Mouse (Mus musculus) right cerebral cortex, postnatal 10 days (tissue): Measurements from ENCODE around the gene Zg16.
A peak's percentile ranks its signal among the peaks of the same experiment; 100 is the strongest.

ENCODE experiments used
- DNase-seq, 2 experiments: peaks; one replicate each; pipeline ENCODE4 v3.0.0; 2021; ENCODE audit warnings: low spot score in 2 of 2

Gene Zg16

DNA sequence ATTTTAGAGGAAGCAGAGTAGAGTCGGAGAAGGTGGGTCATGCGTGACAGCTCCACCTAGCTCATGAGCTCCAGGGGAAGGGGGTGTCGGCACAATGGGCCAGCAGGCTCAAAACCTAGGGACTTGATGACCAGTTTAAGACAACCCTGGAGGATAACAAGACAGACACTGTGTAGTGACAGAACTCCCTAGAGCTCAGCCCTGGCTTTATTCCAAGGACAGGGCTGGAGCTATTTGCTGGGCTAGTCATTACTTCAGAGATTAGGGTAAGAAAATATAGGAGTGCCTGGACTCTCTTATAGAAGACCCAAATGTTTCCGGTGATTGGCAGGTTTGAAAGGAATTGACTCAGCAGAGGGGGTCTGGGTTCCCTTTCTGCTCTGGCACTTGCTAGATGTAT is 13.9 kb downstream of the Zg16 start:
- no peak for DNase-seq

DNA sequence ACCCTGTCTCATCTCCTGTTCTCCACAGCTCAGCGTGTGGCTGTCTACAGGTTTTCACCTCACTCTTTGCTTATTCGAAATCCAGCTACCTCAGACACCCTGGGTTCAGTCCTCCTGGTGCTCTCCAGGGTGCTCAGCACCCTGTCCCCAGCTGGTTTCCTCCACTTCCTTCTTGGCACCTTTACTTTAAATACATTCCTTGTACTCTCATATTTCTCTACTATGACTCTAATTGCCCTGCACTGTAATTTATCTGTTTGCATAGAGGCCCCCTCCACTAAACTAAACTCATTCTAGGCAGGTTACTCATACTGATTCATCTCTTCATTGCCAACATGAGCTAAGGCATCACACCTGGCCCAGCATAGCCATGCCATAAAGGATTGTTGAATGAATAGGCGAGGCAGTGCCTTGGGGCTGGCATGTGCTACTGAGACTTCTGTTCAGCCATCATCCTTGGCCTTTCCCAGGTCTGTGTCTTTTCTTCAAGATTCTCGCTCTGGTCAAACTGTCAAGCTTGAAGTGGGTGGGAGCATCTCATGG is 16.2 kb downstream of the Zg16 start:
- no peak for DNase-seq

DNA sequence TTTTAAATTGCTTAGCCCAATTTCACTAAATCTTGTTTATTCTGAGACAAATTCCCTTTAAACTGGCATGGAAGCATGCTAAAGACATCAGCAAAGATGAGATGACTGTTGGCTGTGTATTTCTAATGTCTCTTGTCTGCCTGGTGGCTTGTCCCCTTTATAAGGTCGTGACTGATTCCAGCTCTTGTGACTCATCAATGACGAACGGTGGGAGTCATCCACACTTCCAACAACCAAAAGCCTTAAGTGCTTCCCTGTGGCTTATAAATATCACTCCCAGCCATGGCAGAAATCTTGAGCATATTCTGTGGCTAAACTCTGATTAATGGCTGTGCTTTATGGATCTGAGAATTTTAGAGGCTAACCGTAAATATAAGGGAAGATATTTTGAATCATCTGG is 20.8 kb downstream of the Zg16 start:
- no peak for DNase-seq

DNA sequence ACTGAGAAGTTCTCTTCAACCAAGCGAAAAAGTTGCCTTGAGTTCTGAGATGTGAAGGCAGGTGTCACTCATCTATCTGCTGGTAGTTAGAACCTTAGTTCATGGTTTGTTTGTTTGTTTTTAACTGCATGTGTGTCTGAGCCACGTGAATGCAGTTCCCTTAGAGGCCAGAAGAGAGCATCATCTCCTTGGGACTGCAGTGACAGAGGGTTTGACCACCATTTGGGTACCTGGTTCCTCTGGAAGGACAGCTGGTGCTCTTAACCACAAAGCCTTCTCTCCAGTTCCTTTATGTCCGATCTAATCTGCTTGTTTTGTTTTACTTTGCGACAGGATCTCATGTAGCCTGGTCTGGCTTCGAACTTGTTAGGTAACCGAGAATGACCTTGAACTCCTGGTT is 21.6 kb downstream of the Zg16 start:
- DNase-seq, result no peak

DNA sequence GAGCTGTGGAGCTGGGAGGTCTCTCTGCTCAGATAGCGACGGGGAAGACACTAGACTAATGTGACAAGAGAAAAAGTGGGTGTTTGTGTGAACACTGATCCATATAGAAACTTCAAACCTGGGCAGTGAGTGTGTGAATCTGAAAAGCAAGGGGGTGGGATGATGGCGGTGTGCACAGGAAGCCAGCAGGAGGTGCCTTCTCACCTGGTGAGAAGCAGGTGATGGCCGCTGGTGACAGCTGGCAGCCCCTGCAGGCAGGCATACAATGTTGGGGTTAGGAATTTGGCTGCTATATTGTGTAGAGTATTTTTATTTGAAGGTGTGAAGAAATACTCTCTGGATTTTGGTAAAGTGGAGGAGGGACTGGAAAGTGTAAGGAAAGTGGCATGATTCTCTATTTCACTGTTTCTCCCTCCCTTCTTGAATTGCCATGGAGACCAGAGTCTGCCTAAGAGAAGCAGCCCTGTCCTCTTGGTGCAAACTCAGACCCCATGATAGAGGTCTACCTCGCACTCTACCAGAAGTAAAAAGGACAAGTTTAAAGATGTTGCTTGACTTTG is 32.0 kb downstream of the Zg16 start:
- DNase-seq, result no peak

DNA sequence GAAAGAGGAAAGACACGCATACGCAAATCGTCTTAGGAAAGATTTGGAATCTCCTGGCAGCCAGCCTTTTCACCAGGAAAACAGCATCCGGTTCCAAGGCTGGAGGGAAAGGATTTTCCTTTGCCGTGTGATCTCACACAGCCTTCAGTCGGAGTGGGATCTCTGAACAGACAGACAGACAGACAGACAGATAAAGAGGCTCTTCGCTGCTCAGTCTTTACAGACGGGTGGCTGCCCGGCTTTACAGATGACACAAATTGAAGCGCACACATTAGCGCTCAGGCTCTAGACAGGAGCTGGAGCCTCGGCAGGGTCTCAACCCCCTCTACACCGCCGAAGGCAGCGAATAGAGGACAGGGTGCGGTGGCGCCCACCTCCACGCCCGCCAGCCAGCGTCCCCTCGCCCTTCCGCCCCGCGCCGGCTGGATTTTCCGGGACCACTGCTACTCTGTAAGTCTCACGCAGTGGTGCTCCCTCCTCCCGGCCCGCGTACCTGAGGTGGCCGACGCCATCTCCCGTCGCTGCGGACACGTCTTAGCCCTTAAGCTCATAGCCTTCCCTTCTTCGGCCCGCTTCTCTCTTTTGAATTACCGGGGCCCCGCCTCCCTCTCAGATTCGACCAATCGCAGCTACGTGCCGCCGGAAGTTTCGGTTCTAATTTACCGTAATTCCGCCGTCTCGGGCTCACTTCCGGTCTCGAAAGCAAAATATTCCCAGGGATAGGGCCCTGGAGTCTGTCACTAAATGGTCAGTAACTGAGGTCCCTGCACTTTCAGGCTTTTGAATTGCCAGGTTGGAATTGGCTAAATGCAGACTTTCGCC is 45.1 kb downstream of the Zg16 start, which contains the start of gene Kif22:
Gene Kif22 (minus strand): TSS at position 621 of the 822 bp plus-strand sequence.
- peak; percentile 93 to 94 for DNase-seq

DNA sequence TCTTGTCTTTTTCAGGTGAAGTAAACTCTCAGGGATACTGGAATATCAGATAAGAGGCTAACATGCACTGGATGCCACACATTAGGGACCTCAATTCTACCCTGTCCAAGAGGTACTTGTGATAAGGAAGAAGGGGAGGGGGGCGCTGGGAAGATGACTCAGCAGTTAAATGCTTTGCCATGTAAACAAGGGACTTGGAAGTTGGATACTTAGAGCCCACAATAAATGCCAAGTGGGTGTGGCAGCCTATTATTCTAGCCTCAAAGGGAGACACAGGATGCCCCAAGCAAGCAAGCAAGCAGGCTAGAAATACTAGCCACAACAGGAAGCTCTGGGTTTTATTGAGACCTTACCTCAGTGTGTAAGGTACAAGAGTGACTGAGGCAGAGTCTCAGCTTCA is 55.9 kb downstream of the Zg16 start:
- DNase-seq, result peak in 1 of 2 experiments; percentile 22

DNA sequence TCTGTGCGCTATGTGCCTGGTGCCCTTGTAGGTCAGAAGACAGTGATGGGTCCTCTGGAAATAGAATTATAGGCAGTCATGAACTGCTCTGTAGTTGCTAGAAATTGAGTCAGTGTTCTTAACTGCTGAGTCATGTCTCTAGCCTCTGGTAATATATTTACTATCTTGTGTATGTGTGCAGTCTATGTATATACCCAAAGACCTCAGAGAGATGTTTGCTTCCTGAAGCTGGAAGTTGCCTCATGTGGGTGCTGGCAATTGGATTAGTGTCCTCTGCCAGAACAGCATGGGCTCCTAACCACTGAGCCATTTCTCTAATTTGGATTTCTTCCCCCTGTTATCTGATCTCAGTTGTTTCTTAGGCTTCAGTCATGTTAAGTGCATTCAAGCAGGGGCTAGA is 57.0 kb downstream of the Zg16 start:
- DNase-seq, result no peak

DNA sequence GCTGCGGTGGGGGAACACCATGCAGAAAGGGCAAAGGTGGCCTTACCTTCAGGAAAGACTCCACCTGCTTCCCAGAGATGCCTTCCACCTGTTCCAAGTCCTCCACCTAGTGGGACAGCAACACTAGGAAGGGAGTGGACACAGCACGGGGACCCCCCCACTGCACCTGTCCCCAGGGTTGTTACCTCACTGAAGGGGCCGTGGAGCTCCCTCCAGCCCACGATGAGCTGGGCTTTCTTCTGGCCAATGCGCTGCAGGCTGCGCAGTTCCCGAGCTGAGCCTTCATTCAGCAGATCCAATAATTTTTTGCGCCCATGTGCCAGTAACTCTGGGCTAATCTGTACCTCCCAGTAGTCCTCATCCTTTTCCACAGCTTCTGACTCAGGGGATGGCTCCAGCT is 59.2 kb downstream of the Zg16 start:
- peak in 1 of 2 experiments; percentile 56 for DNase-seq

DNA sequence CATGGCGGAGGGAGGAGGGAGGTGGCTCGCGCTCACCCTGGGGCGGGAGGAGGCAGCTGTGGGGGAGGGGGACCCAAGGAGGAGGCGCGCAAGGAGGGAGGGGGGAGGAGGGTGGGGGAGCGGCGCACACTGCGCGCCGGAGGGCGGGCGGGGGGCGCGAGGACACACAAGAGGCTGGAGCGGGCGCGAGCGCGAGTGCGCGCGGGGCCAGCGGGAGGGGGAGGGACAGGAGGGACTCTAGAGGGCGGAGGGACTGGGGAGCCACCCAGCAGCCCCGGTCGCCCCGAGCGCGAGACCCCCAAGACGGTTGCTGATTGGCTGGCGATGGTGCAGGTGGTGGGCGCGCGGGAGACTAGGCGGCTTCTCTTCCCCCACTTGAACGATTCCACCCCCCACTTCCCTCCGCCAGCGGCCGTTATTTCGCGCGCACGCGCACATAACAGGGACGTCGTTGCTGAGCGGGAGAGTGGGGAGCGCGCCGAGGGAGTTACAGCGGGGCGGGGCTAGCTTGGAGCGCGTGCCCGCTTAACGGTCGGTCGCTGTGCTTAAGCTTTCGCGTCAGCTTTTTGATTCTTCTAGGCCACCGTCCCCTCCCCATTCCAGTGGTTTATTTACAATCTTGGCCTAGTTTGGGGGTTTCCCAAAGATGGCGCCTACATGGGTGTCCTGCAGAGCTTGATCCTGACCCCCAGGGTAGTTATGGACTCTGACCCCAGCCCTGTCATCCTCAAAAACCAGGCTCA is 60.0 kb downstream of the Zg16 start, which contains the start of gene Maz:
Gene Maz (minus strand): TSS at position 54 of the 743 bp plus-strand sequence.
- peak; percentile 100 for DNase-seq

DNA sequence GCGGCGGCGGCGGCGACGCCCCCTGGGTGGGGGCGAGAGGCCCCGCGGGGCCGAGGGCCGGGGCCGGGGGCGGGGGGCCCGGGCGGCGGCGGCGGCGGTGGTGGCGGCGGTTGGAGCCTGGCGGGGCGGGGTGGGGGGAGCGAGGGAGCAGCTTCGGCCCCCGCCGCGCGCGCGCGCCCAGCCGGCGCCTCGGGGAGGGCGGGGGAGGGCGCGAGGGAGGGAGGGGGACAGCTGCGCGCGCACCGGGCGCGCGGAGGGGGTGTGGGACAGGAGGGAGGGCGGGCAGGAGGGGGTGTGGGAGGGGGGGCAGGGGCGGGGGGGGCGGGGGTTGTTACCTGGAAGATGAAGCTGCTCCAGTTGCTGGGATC is 60.5 kb downstream of the Zg16 start:
- DNase-seq, result no peak

DNA sequence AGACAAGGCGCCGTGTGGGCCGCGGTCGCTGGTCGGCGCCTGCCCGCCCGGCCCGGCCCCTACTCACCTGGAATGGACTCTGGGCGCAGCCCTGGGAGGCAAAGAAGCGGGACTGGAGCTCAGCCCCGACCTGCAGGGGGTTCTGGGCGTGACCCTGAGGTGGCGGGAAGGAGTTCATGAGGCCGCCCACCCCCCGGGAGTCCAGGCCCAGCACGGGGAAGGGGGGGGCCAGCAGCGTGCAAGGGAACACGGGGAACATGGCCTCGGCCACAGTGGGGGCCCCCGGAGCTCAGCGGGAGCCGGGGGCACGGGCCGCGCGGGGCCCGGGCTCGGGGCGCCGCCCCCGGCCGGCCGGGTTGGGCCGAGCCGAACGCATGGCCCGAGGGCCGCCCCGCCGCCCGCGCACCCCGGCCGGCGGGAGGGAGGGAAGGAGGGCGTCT is 60.9 kb downstream of the Zg16 start:
- peak; percentile 75 to 78 for DNase-seq

DNA sequence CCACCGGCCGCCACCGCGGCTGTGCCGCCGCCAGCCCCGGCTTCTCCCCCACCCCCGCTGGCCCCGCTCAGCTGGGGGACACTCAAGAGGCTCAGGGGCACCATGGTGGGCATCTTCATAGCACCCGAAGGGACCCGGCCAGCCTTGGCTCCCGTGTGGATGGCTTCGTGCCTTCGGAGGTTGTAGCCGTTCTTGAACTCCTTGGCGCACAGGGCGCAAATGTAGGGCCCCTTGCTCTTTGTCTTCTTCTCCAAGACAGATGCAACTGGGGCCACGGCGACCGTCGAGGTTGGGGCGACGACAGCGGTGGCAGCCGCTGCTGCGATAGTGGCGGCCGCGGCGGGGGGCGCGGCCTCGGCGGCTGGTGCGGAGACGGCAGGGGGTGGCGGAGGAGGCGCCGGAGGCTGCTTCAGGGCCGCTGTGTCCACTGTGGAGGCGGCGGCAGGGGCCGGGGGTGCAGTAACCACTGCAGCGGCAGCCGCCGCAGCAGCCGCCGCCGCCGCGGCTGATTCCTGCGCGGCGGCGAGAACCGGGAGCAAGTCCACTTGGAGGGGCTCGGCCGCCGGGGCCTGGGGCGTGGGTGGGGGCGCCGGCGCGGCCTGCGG is 61.5 kb downstream of the Zg16 start:
- DNase-seq, result peak; percentile 57 to 66

DNA sequence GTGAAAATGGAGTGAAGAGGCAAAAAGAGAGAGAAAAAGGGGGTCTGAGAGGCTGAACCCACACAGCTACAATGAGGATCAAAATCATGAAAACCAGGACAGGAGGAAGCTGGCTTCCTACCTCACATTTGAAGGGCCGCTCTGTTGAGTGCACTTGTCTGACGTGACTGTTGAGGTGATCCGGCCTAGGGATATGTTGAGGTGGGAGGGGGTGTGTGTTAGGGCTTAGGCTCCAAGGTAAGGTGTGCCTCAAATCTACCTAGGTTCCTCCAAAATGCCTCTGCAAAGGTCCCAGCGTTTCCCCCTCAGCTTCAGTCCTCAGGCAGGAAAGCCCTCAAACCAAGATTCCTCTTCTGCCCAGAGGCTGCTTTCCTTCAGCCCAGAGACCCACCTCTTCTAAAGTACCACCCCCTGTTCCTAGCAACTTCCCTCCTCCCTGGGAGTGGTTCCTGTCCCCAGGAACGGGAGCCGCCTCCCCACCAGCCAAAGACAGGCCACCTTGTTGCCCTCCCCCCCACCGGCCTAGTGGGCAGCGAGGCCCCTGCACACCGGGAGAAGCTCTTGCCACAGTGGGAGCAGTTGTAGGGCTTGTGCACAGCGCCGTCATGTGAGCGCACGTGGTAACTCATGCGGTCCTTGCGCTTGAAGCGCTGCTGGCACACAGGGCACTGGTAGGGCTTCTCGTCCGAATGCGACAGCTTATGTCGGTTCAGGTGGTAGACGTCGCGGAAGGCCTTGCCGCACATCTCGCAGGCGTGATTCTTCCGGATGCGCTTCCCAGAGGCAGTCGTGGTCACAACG is 62.2 kb downstream of the Zg16 start:
- peak; percentile 87 to 91 for DNase-seq

DNA sequence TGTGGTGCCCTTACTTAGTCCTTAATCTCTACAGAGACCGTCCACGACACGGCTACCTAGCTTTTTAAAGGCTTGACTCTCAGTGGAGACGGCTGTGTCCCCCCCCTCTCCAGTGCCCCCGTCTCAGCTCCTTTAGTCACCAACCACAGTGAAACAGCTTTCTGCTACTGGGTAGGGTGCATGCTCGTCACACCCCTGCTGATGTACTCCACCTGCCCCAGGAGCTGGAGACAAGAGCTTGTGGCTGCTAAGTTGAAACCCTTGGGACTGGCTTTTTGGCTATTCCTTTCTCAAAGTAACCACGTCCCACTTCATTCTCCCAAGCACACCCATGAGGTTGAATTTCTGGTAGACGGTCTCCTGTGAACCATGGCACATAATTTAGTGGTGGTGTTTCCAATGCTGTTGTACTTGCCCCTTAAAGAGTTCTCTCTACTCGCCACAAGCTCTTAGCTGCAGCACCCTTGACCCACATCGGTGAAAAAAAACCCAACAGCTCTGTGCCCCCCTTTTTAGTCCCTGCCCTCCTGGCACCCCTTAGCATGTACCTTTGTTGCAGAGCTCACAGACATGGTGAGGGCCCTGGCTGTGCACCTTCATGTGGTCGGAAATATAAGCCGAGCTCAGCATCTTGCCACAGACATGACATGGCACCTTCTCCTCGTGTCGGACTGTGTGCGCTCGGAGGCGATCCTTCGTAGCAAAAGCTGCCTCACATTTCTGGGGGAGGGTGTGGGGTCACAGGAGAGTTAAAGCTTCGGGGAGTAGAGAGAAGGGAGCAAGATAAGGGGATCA is 63.0 kb downstream of the Zg16 start:
- DNase-seq, result peak in 1 of 2 experiments; percentile 51

DNA sequence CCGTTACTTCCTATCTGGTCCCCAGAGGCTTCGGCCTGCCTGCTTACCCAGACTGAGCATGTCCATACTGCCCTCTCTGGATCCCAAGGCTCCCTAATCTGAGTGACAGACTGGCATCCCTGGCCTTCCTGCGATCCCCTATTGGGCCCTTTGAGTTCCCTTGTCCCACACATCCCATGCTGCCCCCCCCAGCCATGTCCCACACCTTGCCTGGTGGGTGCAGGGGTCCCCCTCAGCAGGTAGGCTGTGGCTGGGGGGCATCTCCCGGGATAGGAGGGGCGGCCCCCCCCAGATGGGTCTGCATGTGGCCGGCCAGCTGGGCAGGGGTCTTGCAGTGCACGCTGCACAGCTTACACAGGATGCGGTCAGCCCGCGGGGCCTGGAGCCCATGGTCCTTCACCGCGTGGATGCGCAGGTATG is 63.8 kb downstream of the Zg16 start:
- DNase-seq, result peak in 1 of 2 experiments; percentile 56

DNA sequence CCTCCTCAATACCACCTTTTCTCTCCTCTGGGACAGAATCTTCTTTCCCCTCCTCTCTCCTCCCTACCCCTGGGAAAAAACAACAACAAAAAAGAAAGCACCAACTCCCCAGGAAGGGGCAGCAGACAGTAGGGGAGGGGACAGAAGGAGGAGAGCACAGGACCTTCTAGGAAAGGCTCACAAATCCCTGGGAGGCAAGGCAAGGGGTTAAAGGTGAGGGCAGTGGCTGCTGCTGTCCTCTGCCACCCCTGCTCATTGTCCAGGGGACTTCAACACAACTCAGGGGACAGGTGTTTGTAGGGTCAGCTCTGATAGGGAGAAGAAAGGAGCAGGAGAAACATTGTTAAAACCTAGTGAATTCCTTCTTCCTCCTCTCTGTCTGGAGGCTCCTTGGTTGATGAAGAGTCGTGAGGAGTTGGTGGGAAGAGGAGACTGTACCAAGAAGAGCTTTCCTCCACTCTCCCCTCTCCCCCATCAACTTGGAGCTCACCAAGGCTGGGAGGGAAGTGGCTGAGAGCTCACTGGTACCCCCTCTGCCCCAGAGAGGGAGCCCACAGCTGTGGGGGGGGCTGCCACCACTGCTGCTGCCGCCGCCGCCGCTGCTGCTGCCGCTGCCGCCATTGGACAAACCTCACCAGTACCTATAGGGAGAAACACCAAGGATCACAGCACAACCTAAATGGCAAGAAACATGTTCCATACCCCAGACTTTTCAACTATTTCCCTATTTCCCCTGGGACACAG is 64.4 kb downstream of the Zg16 start:
- DNase-seq, result no peak

DNA sequence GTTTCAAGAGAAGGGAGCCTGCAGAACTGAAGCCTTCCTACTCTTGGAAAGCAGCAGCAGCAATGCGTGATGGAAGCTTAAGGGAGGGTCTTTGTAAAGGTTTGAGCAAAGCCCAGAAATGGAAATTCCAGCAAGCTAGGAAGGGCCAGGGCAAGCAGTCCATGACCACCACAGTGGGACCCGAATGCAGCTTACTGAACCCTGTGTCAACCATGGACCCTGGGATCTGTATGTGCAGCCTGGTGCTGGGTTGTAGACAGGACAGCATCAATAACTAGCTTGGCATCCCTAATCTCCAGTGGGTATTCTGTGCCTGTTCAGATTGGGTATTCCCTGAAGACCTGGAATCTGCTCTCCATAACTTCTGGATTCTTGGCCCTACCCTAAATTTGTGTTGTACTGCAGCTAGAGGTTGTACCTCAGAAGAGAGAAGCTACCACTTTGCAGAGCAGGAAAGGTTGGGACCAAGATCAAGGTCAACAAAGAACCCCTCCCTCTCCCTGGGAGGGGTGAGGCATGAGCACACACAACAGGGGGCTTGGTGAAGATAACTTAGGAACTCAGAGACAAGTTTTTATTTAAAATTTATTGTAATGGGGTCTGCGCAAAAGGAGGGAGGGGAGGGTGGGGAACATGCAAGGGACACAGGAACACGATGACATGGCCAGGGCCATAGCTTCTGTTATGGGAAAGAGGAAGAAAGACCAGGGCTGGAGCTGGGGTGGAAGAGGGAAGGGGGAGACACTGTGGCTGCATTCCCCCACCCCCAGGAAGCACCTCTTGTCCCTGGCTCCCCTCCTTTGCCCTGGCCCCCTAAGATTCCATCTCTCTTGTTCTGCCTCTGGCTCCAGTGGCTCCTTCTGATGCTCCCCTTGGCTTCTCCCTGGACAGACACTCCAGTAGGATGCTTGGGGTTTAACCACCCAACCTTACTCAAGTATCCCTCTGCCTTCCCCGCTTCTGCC is 65.3 kb downstream of the Zg16 start:
- peak in 1 of 2 experiments; percentile 56 for DNase-seq
